Mouse (Mus musculus): ENCODE results near the gene C1qtnf7.

DNA sequence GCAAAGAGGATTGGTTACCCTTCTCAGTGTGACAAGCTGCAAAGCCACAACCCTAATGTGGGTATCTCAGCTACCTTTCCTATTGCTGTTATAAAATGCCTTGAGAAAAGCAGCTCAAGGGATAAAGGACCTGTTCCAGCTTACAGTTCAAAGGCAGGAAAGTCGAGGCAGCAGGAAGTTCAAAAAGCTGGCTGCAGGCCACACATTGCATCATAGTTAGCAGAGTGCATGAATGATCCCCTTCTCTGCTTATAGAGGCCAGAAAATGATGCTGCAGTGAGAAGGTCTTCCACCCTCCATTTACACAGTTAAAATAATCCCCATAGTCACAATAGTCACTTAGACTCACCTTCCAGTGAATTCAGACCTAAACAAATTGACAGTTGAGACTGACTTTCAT, 69.1 kb downstream of the C1qtnf7 start:
- TF ChIP-seq CTCF (IDR thresholded peaks at IDR 0.05; ENCODE audit: borderline replicate concordance, control insufficient read depth, extremely low read depth, insufficient read depth, low read length, poor library complexity): no peak
- TF ChIP-seq POLR2A (IDR thresholded peaks at IDR 0.05; ENCODE audit: control insufficient read depth, extremely low read depth, insufficient read depth, low read length, poor library complexity): no peak
